Mouse (Mus musculus): ENCODE results near the gene Ube3a.

The Ube3a gene

DNA sequence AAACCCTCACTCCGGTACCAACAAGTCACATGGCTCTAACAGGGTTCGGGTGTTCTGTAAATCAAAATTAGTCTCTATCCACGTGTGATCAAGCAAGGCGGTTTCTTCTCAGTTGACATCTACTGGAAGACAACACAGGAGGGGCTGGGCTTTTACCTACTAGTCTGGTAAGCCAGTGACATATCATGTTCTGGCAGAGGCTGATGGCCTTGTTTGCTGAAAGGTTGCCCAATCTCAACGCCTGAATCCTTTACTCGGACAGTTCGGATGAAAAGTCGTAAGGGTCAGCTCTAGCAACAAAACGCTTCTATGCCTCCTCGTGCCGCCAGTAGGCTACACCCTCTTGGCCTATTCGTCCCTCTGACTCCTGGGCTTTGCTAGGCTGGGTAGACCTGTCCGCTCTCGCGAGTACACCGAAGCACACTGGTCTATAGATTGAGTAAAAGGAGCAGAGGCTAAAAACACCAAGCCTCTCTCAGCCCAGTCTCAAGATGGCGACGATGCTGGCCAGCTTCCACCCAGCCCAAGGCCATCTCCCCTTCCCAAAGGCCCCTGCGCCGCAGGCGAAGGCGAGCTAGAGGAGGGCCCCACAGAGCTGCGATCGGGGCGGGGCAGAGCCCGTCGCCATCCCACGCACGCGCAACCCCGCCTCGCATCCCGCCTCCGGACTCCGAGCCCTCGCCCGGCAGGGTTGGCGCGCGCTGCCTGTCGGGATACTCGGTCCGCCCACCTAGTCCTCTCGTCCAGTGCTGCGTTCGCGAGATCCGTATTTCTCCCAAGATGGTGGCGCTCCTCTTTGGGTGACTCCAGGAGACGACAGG lies at the start of gene Ube3a:
TSS of gene Ube3a (plus strand) at position 706 of the 821 bp plus-strand sequence.
- DNase-seq (ENCODE audit: extremely low read depth, low read depth, low spot score): peak; percentile 39

- no peak for DNase-seq (ENCODE audit: extremely low read depth, low read depth, low spot score)
Observed at GRCm38 (mm10) chr7:59192831-59193230, 35.7 kb upstream of the Ube3a start.

GRCm38 (mm10) chr7:59214911-59215310 lies 13.6 kb upstream of the Ube3a start:
- no peak for DNase-seq (ENCODE audit: extremely low read depth, low read depth, low spot score)

DNA sequence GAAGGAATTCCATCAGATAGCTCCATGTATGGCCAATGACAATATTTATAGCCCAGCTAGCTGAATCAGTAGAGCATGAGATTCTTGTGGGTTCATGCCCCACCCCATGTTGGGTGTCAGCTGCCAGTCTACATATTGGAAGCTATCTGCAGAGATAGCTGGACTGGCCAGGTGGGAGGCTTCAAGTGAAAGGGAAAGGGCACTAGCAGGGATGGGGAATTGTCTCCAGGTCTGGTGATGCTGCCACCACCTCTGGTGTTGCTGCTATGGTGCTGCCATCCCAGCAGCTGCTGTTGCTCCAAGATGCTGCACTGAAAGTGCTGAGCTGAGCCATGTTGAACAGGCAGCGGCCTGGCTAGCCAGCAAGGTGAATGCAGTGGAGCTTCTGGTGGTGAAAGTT lies 7.3 kb upstream of the Ube3a start:
- no peak for DNase-seq (ENCODE audit: extremely low read depth, low read depth, low spot score)

- DNase-seq (ENCODE audit: extremely low read depth, low read depth, low spot score): no peak
Observed at GRCm38 (mm10) chr7:59228866-59229182, 274 bp downstream of the Ube3a start.

- DNase-seq (ENCODE audit: extremely low read depth, low read depth, low spot score): no peak
Observed at GRCm38 (mm10) chr7:59229183-59229911, 797 bp downstream of the Ube3a start.

GRCm38 (mm10) chr7:59230304-59230703 lies 1.8 kb downstream of the Ube3a start:
- no peak for DNase-seq (ENCODE audit: extremely low read depth, low read depth, low spot score)

DNA sequence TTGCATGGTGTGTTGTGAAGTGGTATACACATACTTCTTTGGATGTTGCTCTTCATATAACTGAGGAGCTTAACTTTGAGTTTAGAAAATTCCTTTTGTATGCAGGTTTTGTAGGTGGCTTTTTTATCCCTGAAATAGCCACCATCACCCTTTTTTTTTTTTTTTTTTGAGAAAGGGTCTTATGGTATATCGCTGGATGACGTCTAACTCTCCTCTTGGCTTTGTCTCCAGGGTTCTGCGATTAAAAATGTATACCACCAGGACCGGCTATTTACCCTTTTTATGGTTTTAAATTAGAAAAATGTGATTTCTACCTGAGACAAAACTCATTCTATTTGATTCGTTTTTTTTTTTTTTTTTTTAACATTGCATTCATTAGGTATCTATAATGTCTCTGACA lies 2.2 kb downstream of the Ube3a start:
- no peak for DNase-seq (ENCODE audit: extremely low read depth, low read depth, low spot score)

GRCm38 (mm10) chr7:59231960-59232359 lies 3.4 kb downstream of the Ube3a start:
- DNase-seq (ENCODE audit: extremely low read depth, low read depth, low spot score): no peak

GRCm38 (mm10) chr7:59234773-59235401 lies 6.3 kb downstream of the Ube3a start:
- DNase-seq (ENCODE audit: extremely low read depth, low read depth, low spot score): no peak

DNA sequence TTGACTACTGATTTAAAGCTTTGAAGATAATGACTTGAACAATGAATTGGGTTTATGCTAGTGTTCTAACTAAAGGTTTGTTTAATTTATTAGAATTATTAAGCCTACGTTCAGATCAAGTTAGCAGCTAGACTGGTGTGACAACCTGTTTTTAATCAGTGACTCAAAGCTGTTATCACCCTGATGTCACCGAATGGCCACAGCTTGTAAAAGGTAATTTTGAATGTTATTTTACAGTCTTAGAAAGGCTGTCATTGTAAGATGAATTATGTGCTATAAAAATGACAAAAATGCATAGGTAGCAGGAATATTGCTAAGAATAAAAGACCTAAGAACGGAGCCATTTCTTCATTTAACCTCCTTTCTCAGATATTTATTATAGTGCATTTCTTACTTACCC lies 14.7 kb downstream of the Ube3a start:
- DNase-seq (ENCODE audit: extremely low read depth, low read depth, low spot score): no peak

DNA sequence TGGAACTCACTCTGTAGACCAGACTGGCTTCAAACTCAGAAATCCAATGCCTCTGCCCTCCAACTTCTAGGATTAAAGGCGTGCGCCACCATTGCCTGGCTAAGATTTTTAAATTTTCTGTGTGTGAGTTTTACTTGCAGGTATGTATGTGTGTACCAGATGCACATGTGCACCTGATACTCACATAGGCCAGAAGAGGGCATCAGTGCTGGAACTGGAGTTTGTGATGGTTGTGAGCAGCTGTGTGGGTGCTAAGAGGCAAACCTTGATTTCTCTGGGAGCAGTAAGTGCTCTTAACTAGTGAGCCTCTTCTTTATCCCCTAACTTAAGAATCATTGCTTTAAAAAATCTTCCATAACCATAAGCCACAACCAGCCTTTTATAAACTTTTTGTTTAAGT lies 17.0 kb downstream of the Ube3a start:
- DNase-seq (ENCODE audit: extremely low read depth, low read depth, low spot score): no peak

GRCm38 (mm10) chr7:59253373-59253772 lies 24.8 kb downstream of the Ube3a start:
- no peak for DNase-seq (ENCODE audit: extremely low read depth, low read depth, low spot score)

- DNase-seq (ENCODE audit: extremely low read depth, low read depth, low spot score): no peak
Observed at GRCm38 (mm10) chr7:59265538-59265937, 37.0 kb downstream of the Ube3a start.

DNA sequence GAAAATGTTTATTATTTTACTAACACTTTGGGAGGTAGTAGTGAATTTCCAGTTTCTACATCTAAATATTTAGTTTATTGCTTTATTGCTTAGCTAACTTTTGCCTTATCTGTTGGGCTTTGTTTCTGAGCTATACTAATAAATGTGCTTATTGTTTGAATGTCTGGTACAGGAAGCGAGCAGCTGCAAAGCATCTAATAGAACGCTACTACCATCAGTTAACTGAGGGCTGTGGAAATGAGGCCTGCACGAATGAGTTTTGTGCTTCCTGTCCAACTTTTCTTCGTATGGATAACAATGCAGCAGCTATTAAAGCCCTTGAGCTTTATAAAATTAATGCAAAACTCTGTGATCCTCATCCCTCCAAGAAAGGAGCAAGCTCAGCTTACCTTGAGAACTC lies 43.2 kb downstream of the Ube3a start:
- DNase-seq (ENCODE audit: extremely low read depth, low read depth, low spot score): no peak

DNA sequence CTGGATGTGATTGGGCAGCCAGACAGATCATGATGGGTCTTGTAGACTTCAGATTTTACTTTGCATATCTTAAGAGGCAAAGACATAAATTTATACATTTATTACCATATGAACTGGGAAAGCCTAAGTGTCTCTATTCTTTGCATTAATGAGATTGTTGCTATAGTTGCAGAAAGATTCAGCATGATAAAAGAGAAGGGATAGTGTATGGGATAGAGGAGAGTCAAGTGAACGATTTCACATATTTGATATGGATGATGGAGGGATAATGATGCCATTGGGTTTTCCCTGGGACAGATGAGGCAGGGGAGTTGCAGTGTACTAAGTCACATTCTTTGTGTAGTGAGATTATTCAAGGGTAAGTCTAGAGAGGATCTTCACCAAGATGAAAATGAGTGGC lies 84.0 kb downstream of the Ube3a start:
- no peak for DNase-seq (ENCODE audit: extremely low read depth, low read depth, low spot score)

DNA sequence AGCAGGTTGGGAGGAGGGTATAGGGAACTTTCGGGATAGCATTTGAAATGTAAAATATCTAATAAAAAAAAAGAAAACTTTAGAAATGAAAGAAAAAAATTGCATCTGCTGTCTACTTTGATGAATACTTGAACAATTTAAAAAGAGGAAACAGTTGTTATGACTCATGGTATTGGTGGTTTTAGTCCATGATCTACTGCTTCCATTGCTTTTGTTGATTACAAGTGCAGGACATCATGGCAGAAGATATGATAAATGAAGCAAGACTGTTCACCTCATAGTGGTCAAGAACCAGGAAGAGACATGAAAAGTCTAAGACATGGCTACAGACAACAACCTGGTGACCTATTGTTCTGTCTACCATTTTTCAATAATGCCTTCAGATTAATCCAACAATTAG lies 94.2 kb downstream of the Ube3a start:
- no peak for DNase-seq (ENCODE audit: extremely low read depth, low read depth, low spot score)
